Mouse (Mus musculus): Measurements from ENCODE around the gene Aff3. TPM values are rescaled to one million over a fixed set of nuclear protein-coding genes. Genes with fewer than 3 reads are reported as not detected.

Aff3 gene
- polyA plus RNA-seq, 1 experiment from 2014 or later: 29.5 TPM

DNA sequence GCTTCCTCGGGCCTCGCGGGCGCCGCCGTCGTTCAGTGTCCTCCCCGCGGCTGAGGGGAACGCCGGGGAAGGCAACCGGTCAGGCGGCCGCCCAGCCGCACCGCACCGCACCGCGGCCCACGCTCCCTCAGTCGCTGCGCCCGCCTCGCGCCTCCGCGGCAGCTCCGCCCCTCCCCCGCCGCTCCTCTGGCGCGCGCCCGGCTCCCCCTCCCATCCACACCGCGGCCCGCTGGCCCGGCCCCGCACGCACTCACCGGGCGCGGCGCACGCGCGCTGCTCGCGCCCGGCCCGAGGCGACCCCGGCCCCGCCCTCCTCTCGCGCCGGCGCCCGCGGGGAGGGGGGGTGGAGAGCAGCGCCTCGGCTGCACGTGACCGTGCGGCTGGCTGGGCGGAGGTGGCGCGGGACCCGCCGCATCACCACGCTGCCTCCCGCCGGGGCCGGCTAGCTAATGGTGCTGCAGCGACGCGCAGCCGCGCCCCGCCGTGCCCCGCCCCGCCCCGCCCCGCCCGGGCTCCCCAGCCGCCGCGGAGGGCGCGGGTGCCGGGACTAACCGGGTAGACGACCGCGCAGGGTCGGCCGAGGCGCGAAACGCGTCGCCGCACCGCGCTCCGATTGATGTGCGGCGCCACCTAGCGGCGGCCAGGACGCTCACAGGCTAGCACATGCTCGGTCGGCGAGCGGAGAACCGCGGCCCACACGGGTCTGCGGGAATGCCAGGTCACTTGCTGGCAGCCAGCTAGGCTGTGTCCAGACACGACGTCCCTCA, 535.1 kb downstream of the Aff3 start, which contains the start of gene Rev1:
TSS of gene Rev1 (minus strand) at position 301 of the 767 bp plus-strand sequence.
- Histone ChIP-seq H3K27ac (peak within 1 kb of the TSS; percentile 96), H3K4me1 (replicated peaks; ENCODE audit: control insufficient read depth, insufficient read depth, low read length) (peaks cover 20% of the 10 kb centered on the region), H3K9ac (peak within 1 kb of the TSS; percentile 82), H3K9me3 (ENCODE audit: control insufficient read depth, low read length) (no peaks in the 10 kb centered on the region), H3K27me3 (ENCODE audit: control insufficient read depth, insufficient read depth, low read length) (no peaks in the 10 kb centered on the region), H3K4me2 (replicated peaks) (peak within 1 kb of the TSS; percentile 94), H3K36me3 (replicated peaks; ENCODE audit: control insufficient read depth, insufficient read depth) (no peaks in the 10 kb centered on the region), H3K4me3 (replicated peaks; ENCODE audit: low read length) (peak within 1 kb of the TSS; percentile 88)
- peak; percentile 94 for ATAC-seq (ENCODE audit: low FRiP score)
- DNase-seq (ENCODE audit: low spot score): peak; percentile 92
- under 1% methylated on average over 72 of the region's 122 CpGs for WGBS

GRCm38 (mm10) chr1:38128919-38129436, 535.8 kb downstream of the Aff3 start:
- Histone ChIP-seq H3K9me3 (ENCODE audit: control insufficient read depth, low read length) (no peaks in the 10 kb centered on the region), H3K27ac (peak overlapping the region; percentile 96)
- DNase-seq (ENCODE audit: low spot score): peak; percentile 51

More at GRCm38 (mm10) chr1:38128919-38129436, 535.8 kb downstream of the Aff3 start:
- H3K9ac ChIP-seq: peak overlapping the region; percentile 82
- H3K4me3 ChIP-seq (replicated peaks; ENCODE audit: low read length): peak overlapping the region; percentile 88
- H3K4me1 ChIP-seq (replicated peaks; ENCODE audit: control insufficient read depth, insufficient read depth, low read length): peaks cover 20% of the 10 kb centered on the region
- no peaks in the 10 kb centered on the region for H3K36me3 ChIP-seq (replicated peaks; ENCODE audit: control insufficient read depth, insufficient read depth)
- under 1% methylated on average over 52 of the region's 68 CpGs for WGBS
- H3K27me3 ChIP-seq (ENCODE audit: control insufficient read depth, insufficient read depth, low read length): no peaks in the 10 kb centered on the region
- peak; percentile 0; the same call in 1 of the 2 replicates for ATAC-seq (ENCODE audit: low FRiP score)
- peak overlapping the region; percentile 94 for H3K4me2 ChIP-seq (replicated peaks)

Other genes starting within 250 kb of the Aff3 start
- gene Lonrf2, start 171.8 kb upstream of the Aff3 start, polyA plus RNA-seq (2014; fragmentation: Nextera tagmentation; extraction: Ambion mirVana): 31.5 and 33.7 TPM in 2 replicates
- 63.1 and 66.8 TPM in 2 replicates for gene Chst10, start 233.2 kb upstream of the Aff3 start, polyA plus RNA-seq (2014; fragmentation: Nextera tagmentation; extraction: Ambion mirVana)

All from hindbrain, embryonic 14.5 days (tissue).